Mouse (Mus musculus) hindbrain, embryonic 13.5 days (tissue): ENCODE data around the gene Cpped1. TPM values are rescaled to one million over a fixed set of nuclear protein-coding genes. Genes with fewer than 3 reads are reported as not detected.
A peak's percentile ranks its signal among the peaks of the same experiment; 100 is the strongest.

Source experiments
- ATAC-seq: fragments of 200-750 bp; cut with Nextera tagmentation; 2 replicates; pipeline ENCODE4 v1.8.0; 2017; ENCODE audit warnings: moderate TSS enrichment; ENCODE audit not compliant: low FRiP score
- H3K27ac ChIP-seq: fragments of 300-500 bp; sonication (generic); 2 replicates; pipeline ENCODE4 v1.5.1; 2015; ENCODE audit warnings: inconsistent platforms, mild to moderate bottlenecking, moderate library complexity
- H3K27me3 ChIP-seq: fragments of 300-500 bp; sonication (generic); 2 replicates; pipeline ENCODE4 v1.6.1; 2015; ENCODE audit warnings: mild to moderate bottlenecking, inconsistent platforms
- H3K36me3 ChIP-seq: fragments of 300-500 bp; sonication (generic); 2 replicates; pipeline ENCODE4 v1.6.1; 2015; ENCODE audit warnings: mild to moderate bottlenecking, inconsistent platforms
- H3K4me1 ChIP-seq: fragments of 300-500 bp; sonication (generic); replicated peaks from 2 replicates; pipeline ENCODE4 v1.6.1; 2015; ENCODE audit warnings: inconsistent platforms
- H3K4me2 ChIP-seq: fragments of 300-500 bp; sonication (generic); 2 replicates; pipeline ENCODE4 v1.6.1; 2015; ENCODE audit warnings: inconsistent platforms, mild to moderate bottlenecking, moderate library complexity
- H3K4me3 ChIP-seq: fragments of 300-500 bp; sonication (generic); 2 replicates; pipeline ENCODE4 v1.5.1; 2015; ENCODE audit warnings: mild to moderate bottlenecking, inconsistent platforms
- H3K9ac ChIP-seq: fragments of 300-500 bp; sonication (generic); 2 replicates; pipeline ENCODE4 v1.6.1; 2015; ENCODE audit warnings: mild to moderate bottlenecking, inconsistent platforms
- H3K9me3 ChIP-seq: fragments of 300-500 bp; sonication (generic); 2 replicates; pipeline ENCODE4 v1.6.1; 2016; ENCODE audit warnings: inconsistent platforms
- WGBS: fragments of 180-500 bp; shearing (Covaris S2); methylation state at CpG from one replicate; pipeline ENCODE4 v1.1.7; 2015; 5-methylcytosine and 5-hydroxymethylcytosine counted together
- polyA plus RNA-seq: library from polyadenylated mRNA; unstranded; fragments of >200 nt; fragmentation: Nextera tagmentation; extraction: Ambion mirVana; gene quantifications from 2 replicates; pipeline ENCODE4 v1.2.1, GENCODE M21; 2015

The Cpped1 gene
- polyA plus RNA-seq, 1 experiment from 2014 or later: 14.3 TPM

- WGBS: 68% methylated on average over 1 of the region's 1 CpGs
- no peak overlapping the region for H3K27ac ChIP-seq
These were observed 80.4 kb downstream of the Cpped1 start for GRCm38 (mm10) chr16:11828816-11829215.

DNA sequence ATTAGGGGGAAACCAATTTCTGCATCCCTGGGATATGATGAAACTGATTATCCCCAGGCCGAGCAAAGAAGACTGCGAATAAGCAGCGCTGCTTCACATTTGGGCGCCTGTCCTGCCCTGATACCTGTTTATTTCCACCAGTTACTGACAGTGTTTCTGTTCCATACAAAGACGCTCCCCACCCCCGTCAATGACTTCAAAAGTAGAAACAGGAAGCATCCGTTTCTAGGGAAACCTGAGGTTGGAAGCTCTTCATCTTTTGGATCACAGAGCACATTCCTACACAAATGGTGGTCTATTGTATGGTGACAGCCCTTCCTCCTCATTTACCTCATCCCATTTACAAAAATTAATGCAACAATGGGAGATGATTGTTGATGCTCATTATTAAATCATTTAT is 84.4 kb downstream of the Cpped1 start:
- WGBS: 54% methylated on average over 7 of the region's 7 CpGs
- Histone ChIP-seq H3K9ac (peak overlapping the region; percentile 13; the same call in 1 of the 2 replicates), H3K27ac (peak overlapping the region; percentile 70), H3K9me3 (no peaks in the 10 kb centered on the region), H3K4me1 (peaks cover 9% of the 10 kb centered on the region), H3K4me2 (no peak overlapping the region), H3K4me3 (no peak overlapping the region), H3K36me3 (no peaks in the 10 kb centered on the region), H3K27me3 (no peaks in the 10 kb centered on the region)
- no peak for ATAC-seq

More at GRCm38 (mm10) chr16:11828816-11829215, 80.4 kb downstream of the Cpped1 start:
- Histone ChIP-seq H3K27me3 (no peaks in the 10 kb centered on the region), H3K4me2 (no peak overlapping the region), H3K4me1 (peaks cover 9% of the 10 kb centered on the region), H3K4me3 (no peak overlapping the region), H3K9ac (no peak overlapping the region), H3K36me3 (no peaks in the 10 kb centered on the region), H3K9me3 (no peaks in the 10 kb centered on the region)
- ATAC-seq: no peak

DNA sequence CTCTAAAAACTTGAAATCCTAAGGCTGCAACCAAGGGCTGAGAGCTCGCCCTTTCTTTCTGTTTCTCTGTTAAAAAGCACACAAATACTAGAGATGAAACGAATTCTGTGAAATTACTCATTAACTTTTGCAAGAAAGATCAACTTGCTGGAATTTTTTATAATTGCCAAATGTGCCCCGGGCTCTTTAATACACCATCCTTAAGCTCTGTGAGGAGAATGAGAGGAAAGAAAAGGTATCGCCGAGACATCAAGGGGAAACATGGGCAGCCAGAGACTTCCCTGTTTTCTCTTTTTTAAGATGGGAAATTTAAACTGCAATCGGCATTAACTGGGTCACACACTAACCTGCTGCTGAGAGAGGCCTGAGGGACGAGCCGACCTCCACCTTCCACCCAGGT is 84.9 kb downstream of the Cpped1 start:
- WGBS: 70% methylated on average over 8 of the region's 8 CpGs
- Histone ChIP-seq H3K27me3 (no peaks in the 10 kb centered on the region), H3K4me1 (peaks cover 9% of the 10 kb centered on the region), H3K4me2 (no peak overlapping the region), H3K36me3 (no peaks in the 10 kb centered on the region), H3K9ac (peak overlapping the region; percentile 13; the same call in 1 of the 2 replicates), H3K9me3 (no peaks in the 10 kb centered on the region), H3K27ac (peak overlapping the region; percentile 70), H3K4me3 (no peak overlapping the region)
- ATAC-seq: no peak

GRCm38 (mm10) chr16:11820791-11821190 is 88.5 kb downstream of the Cpped1 start:
- no peak overlapping the region for H3K4me3 ChIP-seq
- H3K36me3 ChIP-seq: no peaks in the 10 kb centered on the region
- ATAC-seq: no peak
- WGBS: 82% methylated on average over 7 of the region's 7 CpGs
- no peak overlapping the region for H3K27ac ChIP-seq
- H3K27me3 ChIP-seq: no peaks in the 10 kb centered on the region
- H3K9ac ChIP-seq: no peak overlapping the region
- peaks cover 9% of the 10 kb centered on the region for H3K4me1 ChIP-seq
- no peaks in the 10 kb centered on the region for H3K9me3 ChIP-seq
- H3K4me2 ChIP-seq: no peak overlapping the region

DNA sequence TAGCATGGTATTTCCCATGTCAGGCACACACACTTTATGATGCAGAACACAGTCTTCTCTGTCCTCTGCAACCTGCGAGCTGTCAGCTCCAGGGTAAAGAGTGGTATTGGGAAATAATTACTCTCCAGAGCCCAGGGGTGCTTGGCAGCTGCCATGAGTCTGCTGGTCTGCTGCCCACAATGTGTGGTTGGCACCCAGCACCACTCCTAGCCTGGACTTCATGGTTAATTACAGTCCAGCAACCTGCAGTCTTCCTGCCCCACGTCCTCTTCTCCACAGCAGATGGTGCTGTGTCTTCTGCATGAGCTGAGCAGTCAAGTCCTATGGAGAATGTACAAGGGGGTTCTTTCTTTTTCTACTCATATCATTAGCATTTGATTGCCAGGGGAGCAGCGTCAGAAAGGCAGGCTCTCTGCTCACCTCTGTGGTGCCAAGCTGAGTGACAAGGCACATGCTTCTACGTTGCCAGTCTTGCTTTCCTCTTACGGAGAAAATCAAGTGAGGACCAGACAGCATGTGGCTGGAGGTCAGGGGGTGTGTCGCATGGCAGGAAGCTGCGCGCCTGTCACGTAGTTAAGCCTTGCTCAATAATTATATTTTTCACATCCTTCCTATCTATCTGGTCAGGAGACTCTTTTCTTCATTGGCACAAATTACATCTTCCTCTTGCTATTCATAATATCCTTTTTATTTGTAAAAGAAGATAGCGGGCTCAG is 94.2 kb downstream of the Cpped1 start:
- peak; percentile 65 for ATAC-seq
- no peaks in the 10 kb centered on the region for H3K9me3 ChIP-seq
- H3K27me3 ChIP-seq: no peaks in the 10 kb centered on the region
- H3K36me3 ChIP-seq: no peaks in the 10 kb centered on the region
- H3K9ac ChIP-seq: no peak overlapping the region
- no peak overlapping the region for H3K4me2 ChIP-seq
- WGBS: 62% methylated on average over 10 of the region's 10 CpGs
- no peak overlapping the region for H3K27ac ChIP-seq
- no peak overlapping the region for H3K4me3 ChIP-seq
- peaks cover 11% of the 10 kb centered on the region for H3K4me1 ChIP-seq

GRCm38 (mm10) chr16:11812119-11812518 is 97.1 kb downstream of the Cpped1 start:
- H3K27ac ChIP-seq: no peak overlapping the region
- H3K9ac ChIP-seq: no peak overlapping the region
- H3K9me3 ChIP-seq: no peaks in the 10 kb centered on the region
- no peak overlapping the region for H3K4me3 ChIP-seq
- WGBS: 76% methylated on average over 8 of the region's 8 CpGs
- ATAC-seq: no peak
- H3K4me2 ChIP-seq: no peak overlapping the region
- H3K36me3 ChIP-seq: no peaks in the 10 kb centered on the region
- peaks cover 15% of the 10 kb centered on the region for H3K4me1 ChIP-seq
- H3K27me3 ChIP-seq: no peaks in the 10 kb centered on the region

- H3K4me3 ChIP-seq: no peak overlapping the region
- WGBS: 47% methylated on average over 8 of the region's 8 CpGs
- no peak overlapping the region for H3K9ac ChIP-seq
- H3K27me3 ChIP-seq: no peaks in the 10 kb centered on the region
- no peak overlapping the region for H3K4me2 ChIP-seq
- H3K27ac ChIP-seq: no peak overlapping the region
- H3K4me1 ChIP-seq: peaks cover 5% of the 10 kb centered on the region
- ATAC-seq: no peak
- no peaks in the 10 kb centered on the region for H3K36me3 ChIP-seq
- H3K9me3 ChIP-seq: no peaks in the 10 kb centered on the region
These were observed 99.6 kb downstream of the Cpped1 start for GRCm38 (mm10) chr16:11809615-11810014.

- WGBS: 90% methylated on average over 7 of the region's 7 CpGs
- H3K27me3 ChIP-seq: no peaks in the 10 kb centered on the region
- no peaks in the 10 kb centered on the region for H3K4me1 ChIP-seq
These were observed 107.2 kb downstream of the Cpped1 start for GRCm38 (mm10) chr16:11801960-11802539.

GRCm38 (mm10) chr16:11795758-11796460 is 113.3 kb downstream of the Cpped1 start:
- Histone ChIP-seq H3K4me1 (no peaks in the 10 kb centered on the region), H3K27me3 (no peaks in the 10 kb centered on the region), H3K4me2 (no peak overlapping the region), H3K27ac (no peak overlapping the region), H3K4me3 (no peak overlapping the region), H3K36me3 (no peaks in the 10 kb centered on the region), H3K9me3 (no peaks in the 10 kb centered on the region), H3K9ac (no peak overlapping the region)
- WGBS: 86% methylated on average over 7 of the region's 7 CpGs
- no peak for ATAC-seq

More at GRCm38 (mm10) chr16:11801960-11802539, 107.2 kb downstream of the Cpped1 start:
- H3K36me3 ChIP-seq: no peaks in the 10 kb centered on the region
- no peak overlapping the region for H3K4me3 ChIP-seq
- no peak overlapping the region for H3K9ac ChIP-seq
- no peak overlapping the region for H3K27ac ChIP-seq
- H3K4me2 ChIP-seq: no peak overlapping the region
- ATAC-seq: no peak
- H3K9me3 ChIP-seq: no peaks in the 10 kb centered on the region

DNA sequence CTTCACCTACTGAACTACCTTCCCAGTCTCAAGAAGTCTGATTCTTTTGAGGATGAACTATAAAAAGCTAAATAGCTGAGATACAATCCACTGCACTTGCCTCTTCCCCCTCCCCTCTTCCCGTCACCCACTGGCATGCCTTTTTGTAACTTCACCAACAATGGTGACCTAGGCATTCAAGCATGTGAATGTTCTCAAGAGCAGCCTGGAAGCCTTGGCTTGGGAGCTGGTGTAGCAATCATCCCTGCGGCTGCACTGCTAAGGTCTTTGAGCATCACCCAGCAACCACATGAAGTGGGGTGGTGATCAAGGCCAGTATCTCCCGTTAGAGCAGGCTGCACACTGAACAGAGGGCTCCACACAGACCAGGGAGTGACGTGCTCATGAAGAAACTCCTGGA is 114.6 kb downstream of the Cpped1 start:
- Histone ChIP-seq H3K4me2 (no peak overlapping the region), H3K9me3 (no peaks in the 10 kb centered on the region), H3K4me3 (no peak overlapping the region), H3K27me3 (no peaks in the 10 kb centered on the region), H3K9ac (no peak overlapping the region), H3K36me3 (no peaks in the 10 kb centered on the region), H3K27ac (no peak overlapping the region), H3K4me1 (no peaks in the 10 kb centered on the region)
- WGBS: 50% methylated on average over 4 of the region's 4 CpGs
- ATAC-seq: no peak

- WGBS: 18% methylated on average over 2 of the region's 2 CpGs
- H3K4me2 ChIP-seq: no peak overlapping the region
These were observed 115.9 kb downstream of the Cpped1 start for GRCm38 (mm10) chr16:11793391-11793790.

DNA sequence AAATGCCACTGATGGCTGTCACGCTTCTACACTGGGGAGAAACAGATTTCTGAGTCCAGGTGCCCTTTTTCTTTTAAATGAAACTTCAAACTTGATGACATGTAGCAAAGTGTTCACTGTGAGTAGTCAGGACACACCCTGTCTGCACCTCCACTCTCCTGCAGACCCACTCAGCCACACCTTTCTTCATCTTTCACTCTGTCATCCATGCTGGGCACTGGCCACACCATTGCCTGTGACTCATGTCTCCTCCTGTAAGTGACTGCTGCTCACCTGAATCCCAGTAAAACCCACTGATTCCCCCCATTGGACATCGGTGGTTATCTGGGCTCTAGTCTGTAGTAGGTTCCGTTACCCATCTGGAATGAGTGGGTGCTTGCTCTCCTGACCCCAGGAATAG is 118.8 kb downstream of the Cpped1 start:
- Histone ChIP-seq H3K4me3 (no peak overlapping the region), H3K27me3 (no peaks in the 10 kb centered on the region), H3K4me1 (no peaks in the 10 kb centered on the region), H3K9ac (no peak overlapping the region), H3K9me3 (no peaks in the 10 kb centered on the region), H3K27ac (no peak overlapping the region), H3K4me2 (no peak overlapping the region), H3K36me3 (no peaks in the 10 kb centered on the region)
- 90% methylated on average over 3 of the region's 3 CpGs for WGBS
- no peak for ATAC-seq

More at GRCm38 (mm10) chr16:11793391-11793790, 115.9 kb downstream of the Cpped1 start:
- Histone ChIP-seq H3K27me3 (no peaks in the 10 kb centered on the region), H3K9ac (no peak overlapping the region), H3K9me3 (no peaks in the 10 kb centered on the region), H3K4me3 (no peak overlapping the region), H3K36me3 (no peaks in the 10 kb centered on the region), H3K27ac (no peak overlapping the region), H3K4me1 (no peaks in the 10 kb centered on the region)
- no peak for ATAC-seq
